Mouse (Mus musculus) limb, embryonic 10.5 days (tissue): Measurements from ENCODE around the gene Prss2. TPM values are rescaled to one million over a fixed set of nuclear protein-coding genes. Genes with fewer than 3 reads are reported as not detected.
"Not testable (repeated sequence)": the region's sequence is repeated elsewhere in the genome, so short reads cannot be mapped to it uniquely, and the experiment has no call there.

Experiments used
- DNase-seq: peaks from one replicate; pipeline ENCODE4 v3.0.0-alpha.2; 2017; ENCODE audit warnings: low spot score
- H3K27ac ChIP-seq: fragments of 300-500 bp; sonication (generic); 2 replicates; pipeline ENCODE4 v1.5.1; 2016; ENCODE audit warnings: mild to moderate bottlenecking
- H3K27me3 ChIP-seq: fragments of 300-500 bp; sonication (generic); 2 replicates; pipeline ENCODE4 v1.6.1; 2016; ENCODE audit warnings: low read depth, mild to moderate bottlenecking; ENCODE audit not compliant: poor library complexity, severe bottlenecking
- H3K36me3 ChIP-seq: fragments of 300-500 bp; sonication (generic); 2 replicates; pipeline ENCODE4 v1.6.1; 2016; ENCODE audit warnings: mild to moderate bottlenecking, moderate library complexity
- H3K4me1 ChIP-seq: fragments of 300-500 bp; sonication (generic); 2 replicates; pipeline ENCODE4 v1.6.1; 2016
- H3K4me3 ChIP-seq: fragments of 300-500 bp; sonication (generic); 2 replicates; pipeline ENCODE4 v1.5.1; 2016; ENCODE audit warnings: mild to moderate bottlenecking, moderate library complexity
- H3K9me3 ChIP-seq: fragments of 300-500 bp; sonication (generic); replicated peaks from 2 replicates; pipeline ENCODE4 v1.6.1; 2016; ENCODE audit warnings: mild to moderate bottlenecking
- WGBS: fragments of 180-500 bp; shearing (Covaris S2); methylation state at CpG from one replicate; pipeline ENCODE4 v1.1.7; 2016; 5-methylcytosine and 5-hydroxymethylcytosine counted together
- polyA plus RNA-seq: library from polyadenylated mRNA; unstranded; fragments of >200 nt; fragmentation: Nextera tagmentation; extraction: Ambion mirVana; gene quantifications from 2 replicates; pipeline ENCODE4 v1.2.1, GENCODE M21; 2016

Gene Prss2
- not detected in 2 replicates for polyA plus RNA-seq

- Histone ChIP-seq H3K36me3 (no peaks in the 10 kb centered on the region), H3K9me3 (no peaks in the 10 kb centered on the region), H3K27me3 (no peaks in the 10 kb centered on the region), H3K27ac (no peak within 1 kb of the TSS), H3K4me1 (no peaks in the 10 kb centered on the region), H3K4me3 (no peak within 1 kb of the TSS)
- no peak for DNase-seq
- 86% methylated on average over 1 of the region's 1 CpGs for WGBS
These were observed at the start of gene Prss2 for GRCm38 (mm10) chr6:41521487-41521886. TSS of gene Prss2 (plus strand) at chr6:41521787.

- H3K9me3 ChIP-seq: no peaks in the 10 kb centered on the region
- no peak for DNase-seq
- H3K27ac ChIP-seq: no peak overlapping the region
- 92% methylated on average over 3 of the region's 3 CpGs for WGBS
- H3K4me1 ChIP-seq: no peaks in the 10 kb centered on the region
- no peak overlapping the region for H3K4me3 ChIP-seq
- H3K27me3 ChIP-seq: no peaks in the 10 kb centered on the region
- H3K36me3 ChIP-seq: no peaks in the 10 kb centered on the region
These were observed 22.2 kb upstream of the Prss2 start for GRCm38 (mm10) chr6:41499374-41499773.

- no peak overlapping the region for H3K27ac ChIP-seq
- no peaks in the 10 kb centered on the region for H3K36me3 ChIP-seq
- H3K4me3 ChIP-seq: no peak overlapping the region
- H3K9me3 ChIP-seq: no peaks in the 10 kb centered on the region
- no peaks in the 10 kb centered on the region for H3K27me3 ChIP-seq
- no peak for DNase-seq
- WGBS: 88% methylated on average over 2 of the region's 2 CpGs
- H3K4me1 ChIP-seq: no peaks in the 10 kb centered on the region
These were observed 16.7 kb upstream of the Prss2 start for GRCm38 (mm10) chr6:41504915-41505314.

DNA sequence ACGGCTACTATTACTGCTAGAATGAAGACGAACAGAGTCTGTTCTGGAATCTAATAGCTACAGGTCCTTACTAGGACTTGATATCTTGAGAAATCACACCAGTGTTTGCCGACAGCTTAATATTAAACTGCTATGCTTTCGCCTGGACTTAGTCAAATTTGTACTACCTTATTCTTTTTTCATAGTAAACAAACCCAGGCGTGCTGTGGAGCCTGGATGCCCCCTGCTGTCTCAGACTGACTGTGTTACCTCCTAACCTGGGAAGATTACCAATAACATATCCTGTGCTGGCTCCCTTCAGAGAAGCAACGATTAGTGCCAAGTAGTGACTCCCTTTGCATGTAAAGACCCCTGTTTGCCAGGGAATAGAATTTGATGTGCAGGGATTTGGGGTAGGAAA lies 16.3 kb upstream of the Prss2 start:
- Histone ChIP-seq H3K9me3 (no peaks in the 10 kb centered on the region), H3K27me3 (no peaks in the 10 kb centered on the region), H3K4me3 (no peak overlapping the region), H3K4me1 (no peaks in the 10 kb centered on the region), H3K27ac (no peak overlapping the region), H3K36me3 (no peaks in the 10 kb centered on the region)
- WGBS: 79% methylated on average over 6 of the region's 6 CpGs
- no peak for DNase-seq

- H3K27me3 ChIP-seq: no peaks in the 10 kb centered on the region
- 86% methylated on average over 6 of the region's 6 CpGs for WGBS
- DNase-seq: no peak
- no peaks in the 10 kb centered on the region for H3K9me3 ChIP-seq
- H3K4me1 ChIP-seq: no peaks in the 10 kb centered on the region
- no peak overlapping the region for H3K4me3 ChIP-seq
- H3K36me3 ChIP-seq: no peaks in the 10 kb centered on the region
- no peak overlapping the region for H3K27ac ChIP-seq
These were observed 3.5 kb upstream of the Prss2 start for GRCm38 (mm10) chr6:41518017-41518524.

GRCm38 (mm10) chr6:41526453-41526852 lies 4.9 kb downstream of the Prss2 start:
- Histone ChIP-seq H3K27me3 (no peaks in the 10 kb centered on the region), H3K36me3 (no peaks in the 10 kb centered on the region), H3K4me3 (no peak overlapping the region), H3K9me3 (no peaks in the 10 kb centered on the region), H3K4me1 (no peaks in the 10 kb centered on the region), H3K27ac (no peak overlapping the region)
- DNase-seq: no peak

DNA sequence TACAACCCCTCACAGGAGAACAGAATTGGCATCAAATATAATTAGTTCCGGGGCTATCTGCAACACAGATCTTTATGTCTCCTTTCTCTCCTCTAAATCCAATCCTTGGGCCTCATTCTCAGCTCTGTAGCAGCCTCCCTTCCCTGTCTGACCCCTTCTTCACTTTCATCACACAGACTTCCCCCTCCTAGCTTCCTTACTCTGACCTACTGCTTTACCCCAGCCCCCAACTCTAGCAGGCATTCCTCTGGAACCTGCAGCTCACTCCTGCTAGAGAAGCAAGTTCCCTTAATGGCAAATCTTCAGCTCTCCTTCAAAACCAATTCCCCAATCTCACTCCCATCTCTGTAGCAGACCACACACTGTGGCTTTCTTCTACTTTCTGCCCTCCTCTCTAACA lies 5.8 kb downstream of the Prss2 start:
- Histone ChIP-seq H3K4me3 (no peak overlapping the region), H3K4me1 (no peaks in the 10 kb centered on the region), H3K27me3 (no peaks in the 10 kb centered on the region), H3K27ac (no peak overlapping the region), H3K9me3 (no peaks in the 10 kb centered on the region), H3K36me3 (no peaks in the 10 kb centered on the region)
- WGBS: 82% methylated on average over 1 of the region's 1 CpGs
- DNase-seq: no peak

- not testable (repeated sequence) for H3K9me3 ChIP-seq, H3K4me1 ChIP-seq, H3K27ac ChIP-seq, H3K4me3 ChIP-seq, H3K27me3 ChIP-seq, H3K36me3 ChIP-seq, DNase-seq
- 9% methylated on average over 1 of the region's 2 CpGs for WGBS
These were observed 8.4 kb downstream of the Prss2 start for GRCm38 (mm10) chr6:41529987-41530386.

- WGBS: 78% methylated on average over 4 of the region's 4 CpGs
- Histone ChIP-seq H3K9me3 (no peaks in the 10 kb centered on the region), H3K36me3 (no peaks in the 10 kb centered on the region), H3K4me3 (no peak overlapping the region), H3K4me1 (no peaks in the 10 kb centered on the region), H3K27ac (no peak overlapping the region), H3K27me3 (no peaks in the 10 kb centered on the region)
- DNase-seq: no peak
These were observed 10.6 kb downstream of the Prss2 start for GRCm38 (mm10) chr6:41532181-41532580.

DNA sequence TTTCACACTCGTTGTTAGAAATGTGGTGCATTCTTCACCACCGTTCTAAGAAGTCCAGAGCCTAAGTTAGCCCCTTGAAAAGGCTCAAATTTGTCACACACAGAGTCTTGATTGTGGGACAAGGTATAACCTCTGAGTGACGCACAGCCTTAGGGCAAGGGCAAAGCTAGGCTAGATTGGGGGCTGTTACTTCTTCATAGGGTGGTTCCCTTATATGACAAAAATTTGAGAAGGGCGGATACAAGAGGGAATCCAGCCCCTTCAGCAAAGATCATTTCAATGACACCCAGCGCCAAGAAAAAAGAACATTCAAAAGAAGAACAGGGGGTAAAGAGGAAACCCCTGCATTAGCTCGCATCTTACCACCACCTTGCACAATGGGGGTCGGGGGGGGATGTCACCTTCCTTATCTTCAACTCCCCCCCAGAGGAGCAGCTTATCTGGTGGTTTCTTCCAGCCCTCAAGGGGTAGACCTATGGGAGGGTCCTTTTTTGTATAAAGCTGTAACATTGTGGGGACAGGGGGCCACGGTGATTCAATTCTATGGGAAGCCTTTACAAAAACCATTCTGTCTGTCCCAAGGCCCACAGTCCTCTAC lies 11.2 kb downstream of the Prss2 start:
- H3K4me3 ChIP-seq: no peak overlapping the region
- no peaks in the 10 kb centered on the region for H3K4me1 ChIP-seq
- no peaks in the 10 kb centered on the region for H3K27me3 ChIP-seq
- H3K36me3 ChIP-seq: no peaks in the 10 kb centered on the region
- H3K9me3 ChIP-seq: no peaks in the 10 kb centered on the region
- 83% methylated on average over 8 of the region's 8 CpGs for WGBS
- no peak for DNase-seq
- no peak overlapping the region for H3K27ac ChIP-seq

- no peak overlapping the region for H3K27ac ChIP-seq
- 91% methylated on average over 1 of the region's 1 CpGs for WGBS
- H3K4me1 ChIP-seq: no peaks in the 10 kb centered on the region
These were observed 15.8 kb downstream of the Prss2 start for GRCm38 (mm10) chr6:41537376-41537775.

DNA sequence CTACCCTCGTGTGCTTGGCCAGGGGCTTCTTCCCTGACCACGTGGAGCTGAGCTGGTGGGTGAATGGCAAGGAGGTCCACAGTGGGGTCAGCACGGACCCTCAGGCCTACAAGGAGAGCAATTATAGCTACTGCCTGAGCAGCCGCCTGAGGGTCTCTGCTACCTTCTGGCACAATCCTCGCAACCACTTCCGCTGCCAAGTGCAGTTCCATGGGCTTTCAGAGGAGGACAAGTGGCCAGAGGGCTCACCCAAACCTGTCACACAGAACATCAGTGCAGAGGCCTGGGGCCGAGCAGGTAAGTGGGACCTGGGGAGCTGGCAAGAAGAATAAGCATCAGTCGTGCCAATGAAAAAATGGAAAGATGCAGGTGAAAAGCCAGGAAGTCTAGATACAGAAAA lies 16.7 kb downstream of the Prss2 start:
- not testable (repeated sequence) for DNase-seq, H3K36me3 ChIP-seq, H3K4me3 ChIP-seq, H3K4me1 ChIP-seq, H3K9me3 ChIP-seq, H3K27ac ChIP-seq
- 87% methylated on average over 7 of the region's 8 CpGs for WGBS
- peaks cover 13% of the 10 kb centered on the region for H3K27me3 ChIP-seq

More at GRCm38 (mm10) chr6:41537376-41537775, 15.8 kb downstream of the Prss2 start:
- Histone ChIP-seq H3K27me3 (peaks cover 4% of the 10 kb centered on the region; the same call in 1 of the 2 replicates), H3K4me3 (no peak overlapping the region), H3K9me3 (no peaks in the 10 kb centered on the region), H3K36me3 (no peaks in the 10 kb centered on the region)
- no peak for DNase-seq

- DNase-seq: no peak
- H3K9me3 ChIP-seq: no peaks in the 10 kb centered on the region
- no peaks in the 10 kb centered on the region for H3K36me3 ChIP-seq
- peaks cover 31% of the 10 kb centered on the region for H3K27me3 ChIP-seq
- peaks cover 7% of the 10 kb centered on the region; the same call in 1 of the 2 replicates for H3K4me1 ChIP-seq
- no peak overlapping the region for H3K27ac ChIP-seq
- H3K4me3 ChIP-seq: no peak overlapping the region
These were observed 19.2 kb downstream of the Prss2 start for GRCm38 (mm10) chr6:41540746-41541145.

- 85% methylated on average over 1 of the region's 1 CpGs for WGBS
- Histone ChIP-seq H3K27me3 (peaks cover 31% of the 10 kb centered on the region), H3K4me1 (peaks cover 7% of the 10 kb centered on the region; the same call in 1 of the 2 replicates), H3K9me3 (no peaks in the 10 kb centered on the region), H3K27ac (no peak overlapping the region), H3K36me3 (no peaks in the 10 kb centered on the region), H3K4me3 (no peak overlapping the region)
- no peak for DNase-seq
These were observed 20.2 kb downstream of the Prss2 start for GRCm38 (mm10) chr6:41541746-41542145.
